Mouse (Mus musculus): Measurements from ENCODE around the gene Susd2. TPM values are rescaled to one million over a fixed set of nuclear protein-coding genes. Genes with fewer than 3 reads are reported as not detected.

Gene Susd2
- polyA plus RNA-seq, 1 experiment from 2014 or later = 3.1 TPM

Other genes with a start within 250 kb of the Susd2 start
- gene Upb1, start 242.9 kb downstream of the Susd2 start, polyA plus RNA-seq (2015; fragmentation: Nextera tagmentation; extraction: Ambion mirVana) = 0.57 and 0.67 TPM in 2 replicates
- 192 and 209 TPM in 2 replicates for gene Snrpd3, start 126.5 kb downstream of the Susd2 start, polyA plus RNA-seq (2015; fragmentation: Nextera tagmentation; extraction: Ambion mirVana)
- gene Gucd1, start 126.0 kb downstream of the Susd2 start, polyA plus RNA-seq (2015; fragmentation: Nextera tagmentation; extraction: Ambion mirVana) = 29.2 and 30.2 TPM in 2 replicates
- 1.5 and 1.7 TPM in 2 replicates for gene Lrrc75b, start 83.7 kb downstream of the Susd2 start, polyA plus RNA-seq (2015; fragmentation: Nextera tagmentation; extraction: Ambion mirVana)
- 0.57 and 0.75 TPM in 2 replicates for gene Ggt1, start 82.4 kb downstream of the Susd2 start, polyA plus RNA-seq (2015; fragmentation: Nextera tagmentation; extraction: Ambion mirVana)
- 1.3 and 1.7 TPM in 2 replicates for gene Ggt5, start 54.7 kb downstream of the Susd2 start, polyA plus RNA-seq (2015; fragmentation: Nextera tagmentation; extraction: Ambion mirVana)
- 30.9 and 32.5 TPM in 2 replicates for gene Cabin1, start 120.3 kb upstream of the Susd2 start, polyA plus RNA-seq (2015; fragmentation: Nextera tagmentation; extraction: Ambion mirVana)
- 92.4 and 95.9 TPM in 2 replicates for gene Ddt, start 129.4 kb upstream of the Susd2 start, polyA plus RNA-seq (2015; fragmentation: Nextera tagmentation; extraction: Ambion mirVana)
- gene Gm20441, start 136.9 kb upstream of the Susd2 start, polyA plus RNA-seq (2015; fragmentation: Nextera tagmentation; extraction: Ambion mirVana) = 0.86 TPM in 1 of 2 replicates, not detected in the other
- 19.6 and 21.5 TPM in 2 replicates for gene Gstt3, start 137.4 kb upstream of the Susd2 start, polyA plus RNA-seq (2015; fragmentation: Nextera tagmentation; extraction: Ambion mirVana)
- 14.9 and 16.3 TPM in 2 replicates for gene Gstt1, start 154.6 kb upstream of the Susd2 start, polyA plus RNA-seq (2015; fragmentation: Nextera tagmentation; extraction: Ambion mirVana)
- gene Gstt4, start 178.5 kb upstream of the Susd2 start, polyA plus RNA-seq (2015; fragmentation: Nextera tagmentation; extraction: Ambion mirVana) = not detected in 2 replicates
- 12.7 and 13.8 TPM in 2 replicates for gene Gstt2, start 193.4 kb upstream of the Susd2 start, polyA plus RNA-seq (2015; fragmentation: Nextera tagmentation; extraction: Ambion mirVana)
- gene Mif, start 216.2 kb upstream of the Susd2 start, polyA plus RNA-seq (2015; fragmentation: Nextera tagmentation; extraction: Ambion mirVana) = 1,677 and 1,740 TPM in 2 replicates
- 3.4 and 3.7 TPM in 2 replicates for gene Derl3, start 249.4 kb upstream of the Susd2 start, polyA plus RNA-seq (2015; fragmentation: Nextera tagmentation; extraction: Ambion mirVana)